Comparison of ENCODE assay signal across 18 mouse cellular contexts in the genomic region with DNA sequence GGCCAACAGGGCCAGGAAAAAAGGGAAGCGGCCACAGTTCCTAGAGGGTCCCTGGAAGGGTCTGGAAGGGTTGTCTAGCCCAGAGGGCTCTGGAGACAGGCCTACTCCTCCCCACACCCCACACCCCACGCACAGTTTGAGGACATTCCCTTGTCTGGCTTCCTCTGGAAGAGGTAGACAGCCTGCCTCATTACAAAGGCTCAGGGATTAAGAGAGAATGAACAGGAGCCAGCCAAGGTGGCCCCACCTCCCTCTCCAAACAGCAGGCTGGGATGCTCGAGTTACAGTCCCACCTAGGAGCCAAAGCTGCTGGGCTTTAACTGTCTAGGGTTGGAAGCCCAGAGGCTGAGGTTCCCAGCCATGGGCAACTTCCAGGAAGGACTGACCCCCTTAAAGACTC. TPM values are rescaled to one million over a fixed set of nuclear protein-coding genes. Genes with fewer than 3 reads are reported as not detected.
DNase-seq lines count a peak whose midpoint lies in the region; ATAC-seq and TF ChIP-seq lines count a peak whose summit lies in the region.
"Had no signal": no experiment of that assay in that cellular context is flagged by ENCODE, and none has a peak within 500 bp of the region (broad histone marks: within the 10 kb centered on the region; RNA-seq: fewer than 3 reads in every experiment).

No protein-coding gene starts in this region.

- ATAC-seq in hindbrain, embryonic 12.5 days (ENCODE audit: low FRiP score), result no peak
- ATAC-seq in intestine, postnatal 0 days, result no peak
- ATAC-seq: Patski had no signal

- H3K4me3 ChIP-seq in hindbrain, embryonic 10.5 days, result no peak overlapping the region; the same call in 1 of the 2 replicates
- H3K4me3 ChIP-seq in hindbrain, embryonic 12.5 days, result no peak overlapping the region
- peak overlapping the region; percentile 25; the same call in 1 of the 2 replicates for H3K4me3 ChIP-seq in embryonic facial prominence, embryonic 10.5 days
- no peak overlapping the region for H3K4me3 ChIP-seq in intestine, postnatal 0 days (ENCODE audit: low read depth, low read length)
- H3K4me3 ChIP-seq: limb, embryonic 12.5 days; neural tube, embryonic 13.5 days had no signal

- no peak for TF ChIP-seq CTCF in intestine, postnatal 0 days (IDR thresholded peaks at IDR 0.05; ENCODE audit: low read depth)

- no peak for DNase-seq in hindbrain, embryonic 10.5 days (ENCODE audit: low spot score)
- peak; percentile 22 for DNase-seq in embryonic facial prominence, embryonic 10.5 days (ENCODE audit: low spot score)
- DNase-seq in lung, postnatal 4 days, result peak; percentile 35 to 67
- no peak for DNase-seq in urinary bladder, postnatal 25 days (ENCODE audit: low spot score)
- no peak for DNase-seq in spleen, postnatal 4 days (ENCODE audit: low spot score in 2 of 2)
- no peak for DNase-seq in spleen, adult 12 weeks (ENCODE audit: low spot score)
- DNase-seq: cerebellum, adult 11-12 months; thymus, postnatal 36 days had no signal

- no peak overlapping the region for H3K4me2 ChIP-seq in hindbrain, embryonic 12.5 days (replicated peaks)
- peak overlapping the region; percentile 30; the same call in 1 of the 2 replicates for H3K4me2 ChIP-seq in intestine, postnatal 0 days (replicated peaks; ENCODE audit: low read depth)
- H3K4me2 ChIP-seq: limb, embryonic 12.5 days; neural tube, embryonic 13.5 days had no signal

- H3K9me3 ChIP-seq in hindbrain, embryonic 10.5 days, result no peaks in the 10 kb centered on the region
- H3K9me3 ChIP-seq in hindbrain, embryonic 12.5 days (replicated peaks), result 0 out of 2 replicates have a peak, but pooled peaks cover 2% of the 10 kb centered on the region
- H3K9me3 ChIP-seq in embryonic facial prominence, embryonic 10.5 days, result peaks cover 5% of the 10 kb centered on the region; the same call in 1 of the 2 replicates
- no peaks in the 10 kb centered on the region for H3K9me3 ChIP-seq in intestine, postnatal 0 days (ENCODE audit: control insufficient read depth)

- WGBS in hindbrain, embryonic 10.5 days, result 8% methylated on average over 3 of the region's 3 CpGs
- WGBS in hindbrain, embryonic 12.5 days, result 13% methylated on average over 3 of the region's 3 CpGs
- 9% methylated on average over 3 of the region's 3 CpGs for WGBS in embryonic facial prominence, embryonic 10.5 days
- WGBS in intestine, postnatal 0 days, result 7% methylated on average over 3 of the region's 3 CpGs

- peaks cover 5% of the 10 kb centered on the region for H3K27me3 ChIP-seq in hindbrain, embryonic 10.5 days (ENCODE audit: insufficient read depth, poor library complexity, severe bottlenecking)
- peaks cover 13% of the 10 kb centered on the region; the same call in 1 of the 2 replicates for H3K27me3 ChIP-seq in hindbrain, embryonic 12.5 days
- H3K27me3 ChIP-seq in embryonic facial prominence, embryonic 10.5 days (replicated peaks; ENCODE audit: low read depth, poor library complexity, severe bottlenecking), result peaks cover 6% of the 10 kb centered on the region; the same call in 1 of the 2 replicates
- H3K27me3 ChIP-seq in intestine, postnatal 0 days (replicated peaks; ENCODE audit: control insufficient read depth, insufficient read depth, low read length), result no peaks in the 10 kb centered on the region
- H3K27me3 ChIP-seq: Patski had no signal

- 0 out of 2 replicates have a peak, but pooled peaks cover 5% of the 10 kb centered on the region for H3K4me1 ChIP-seq in hindbrain, embryonic 10.5 days (replicated peaks)
- no peaks in the 10 kb centered on the region for H3K4me1 ChIP-seq in hindbrain, embryonic 12.5 days
- peaks cover 14% of the 10 kb centered on the region for H3K4me1 ChIP-seq in embryonic facial prominence, embryonic 10.5 days
- no peaks in the 10 kb centered on the region; the same call in 1 of the 2 replicates for H3K4me1 ChIP-seq in intestine, postnatal 0 days (replicated peaks; ENCODE audit: control insufficient read depth, insufficient read depth, low read length)
- H3K4me1 ChIP-seq: limb, embryonic 12.5 days; neural tube, embryonic 13.5 days had no signal

- peak overlapping the region; percentile 46; the same call in 1 of the 2 replicates for H3K27ac ChIP-seq in hindbrain, embryonic 10.5 days
- H3K27ac ChIP-seq in hindbrain, embryonic 12.5 days, result no peak overlapping the region
- H3K27ac ChIP-seq in embryonic facial prominence, embryonic 10.5 days (replicated peaks), result peak overlapping the region; percentile 80
- no peak overlapping the region for H3K27ac ChIP-seq in intestine, postnatal 0 days (ENCODE audit: low read depth, low read length)
- H3K27ac ChIP-seq: limb, embryonic 12.5 days; liver, embryonic 14.5 days; neural tube, embryonic 13.5 days had no signal

- no peaks in the 10 kb centered on the region for H3K36me3 ChIP-seq in hindbrain, embryonic 10.5 days
- H3K36me3 ChIP-seq in hindbrain, embryonic 12.5 days, result no peaks in the 10 kb centered on the region
- no peaks in the 10 kb centered on the region for H3K36me3 ChIP-seq in embryonic facial prominence, embryonic 10.5 days (replicated peaks)
- H3K36me3 ChIP-seq in intestine, postnatal 0 days (ENCODE audit: control insufficient read depth, insufficient read depth), result peaks cover 22% of the 10 kb centered on the region
- H3K36me3 ChIP-seq: limb, embryonic 12.5 days; neural tube, embryonic 13.5 days had no signal

- no peak overlapping the region for H3K9ac ChIP-seq in hindbrain, embryonic 12.5 days
- H3K9ac ChIP-seq in intestine, postnatal 0 days (ENCODE audit: low read depth, low read length), result no peak overlapping the region
- H3K9ac ChIP-seq: limb, embryonic 12.5 days; liver, embryonic 14.5 days; neural tube, embryonic 13.5 days had no signal

RNA-seq across cellular contexts. Expression of a gene that starts 8.1 kb away (rescaled TPM):
- polyA plus RNA-seq in hindbrain, embryonic 10.5 days (2016; fragmentation: Nextera tagmentation; extraction: Ambion mirVana), result 1.5 and 2.4 TPM in 2 replicates
- polyA plus RNA-seq in hindbrain, embryonic 12.5 days (2016; fragmentation: Nextera tagmentation; extraction: Ambion mirVana), result 3.9 and 4.3 TPM in 2 replicates
- polyA plus RNA-seq in embryonic facial prominence, embryonic 10.5 days (2016; fragmentation: Nextera tagmentation; extraction: Ambion mirVana), result 2.7 and 4.3 TPM in 2 replicates
- polyA plus RNA-seq in intestine, postnatal 0 days (2015; fragmentation: Nextera tagmentation; extraction: Ambion mirVana), result 114 and 141 TPM in 2 replicates

RNA-seq across cellular contexts. Expression of a gene that starts 46.0 kb away (rescaled TPM):
- polyA plus RNA-seq in hindbrain, embryonic 10.5 days (2016; fragmentation: Nextera tagmentation; extraction: Ambion mirVana), result not detected in 2 replicates
- polyA plus RNA-seq in hindbrain, embryonic 12.5 days (2016; fragmentation: Nextera tagmentation; extraction: Ambion mirVana), result not detected in 2 replicates
- polyA plus RNA-seq in embryonic facial prominence, embryonic 10.5 days (2016; fragmentation: Nextera tagmentation; extraction: Ambion mirVana), result not detected in 2 replicates
- polyA plus RNA-seq in intestine, postnatal 0 days (2015; fragmentation: Nextera tagmentation; extraction: Ambion mirVana), result not detected in 2 replicates
- polyA plus RNA-seq: brain, embryonic 14.5 days; cortical plate, adult 2 months; heart, embryonic 14.5 days; hindbrain, embryonic 11.5 days; limb, embryonic 12.5 days; liver, embryonic 14.5 days; neural tube, embryonic 13.5 days; Patski had no signal

Comparison
In these comparisons a context has a peak if more than half of its experiments do, and no peak if none do; other contexts are left out.
1. H3K27ac ChIP-seq: peak in hindbrain, embryonic 10.5 days (single experiment) and embryonic facial prominence, embryonic 10.5 days (single experiment); none in hindbrain, embryonic 12.5 days (single experiment) and intestine, postnatal 0 days (single experiment).
2. DNase-seq: peak in embryonic facial prominence, embryonic 10.5 days (single experiment) and lung, postnatal 4 days (2 of 2); none in hindbrain, embryonic 10.5 days (single experiment), urinary bladder, postnatal 25 days (single experiment), spleen, postnatal 4 days (0 of 2) and spleen, adult 12 weeks (single experiment).
3. RNA of a gene that starts 8.1 kb away (polyA plus RNA-seq): 114 to 141 TPM in intestine, postnatal 0 days; 2.7 to 4.3 TPM in embryonic facial prominence, embryonic 10.5 days, 3.9 to 4.3 TPM in hindbrain, embryonic 12.5 days and 1.5 to 2.4 TPM in hindbrain, embryonic 10.5 days; every median in the first group is over 10 times any median in the second.